Mouse (Mus musculus): ENCODE results near the gene Psors1c2. TPM values are rescaled to one million over a fixed set of nuclear protein-coding genes. Genes with fewer than 3 reads are reported as not detected.

Psors1c2 gene
- total RNA-seq, 2 experiments from 2014 or later: 1.3 TPM

- Histone ChIP-seq H3K4me3 (no peak overlapping the region), H3K27ac (peak overlapping the region; percentile 85)
- DNase-seq (ENCODE audit: extremely low spot score in 1 of 2, low spot score in 2 of 2): peak; percentile 68 to 82
- intact Hi-C loops (cut with DNase I): no loop called here
- no peak for TF ChIP-seq CTCF (IDR thresholded peaks at IDR 0.05)
These were observed 16.6 kb downstream of the Psors1c2 start for GRCm38 (mm10) chr17:35549437-35550142.

GRCm38 (mm10) chr17:35550143-35550494 is 17.1 kb downstream of the Psors1c2 start:
- peak overlapping the region; percentile 85 for H3K27ac ChIP-seq
- no peak overlapping the region for H3K4me3 ChIP-seq
- TF ChIP-seq CTCF (IDR thresholded peaks at IDR 0.05): peak; percentile 20
- intact Hi-C loops (cut with DNase I): no loop called here
- no peak for DNase-seq (ENCODE audit: extremely low spot score in 1 of 2, low spot score in 2 of 2)

- TF ChIP-seq CTCF (IDR thresholded peaks at IDR 0.05): no peak
- DNase-seq (ENCODE audit: extremely low spot score in 1 of 2, low spot score in 2 of 2): no peak
- Histone ChIP-seq H3K27ac (no peak overlapping the region; the same call in 1 of the 2 replicates), H3K4me3 (no peak overlapping the region)
- intact Hi-C loops (cut with DNase I): no loop called here
These were observed 17.9 kb downstream of the Psors1c2 start for GRCm38 (mm10) chr17:35550871-35551270.

- Histone ChIP-seq H3K27ac (peak within 1 kb of the TSS; percentile 32; the same call in 1 of the 2 replicates), H3K4me3 (no peak within 1 kb of the TSS)
- no peak for DNase-seq (ENCODE audit: extremely low spot score in 1 of 2, low spot score in 2 of 2)
- intact Hi-C loops (cut with DNase I): no loop called here
- TF ChIP-seq CTCF (IDR thresholded peaks at IDR 0.05): no peak
These were observed 18.9 kb downstream of the Psors1c2 start, which contains the start of gene Cdsn for GRCm38 (mm10) chr17:35551881-35552414. TSS of gene Cdsn (plus strand) at chr17:35552128.

- H3K4me3 ChIP-seq: no peak overlapping the region
- intact Hi-C loops (cut with DNase I): no loop called here
- H3K27ac ChIP-seq: no peak overlapping the region
- DNase-seq (ENCODE audit: extremely low spot score in 1 of 2, low spot score in 2 of 2): no peak
- TF ChIP-seq CTCF (IDR thresholded peaks at IDR 0.05): no peak
These were observed 21.3 kb downstream of the Psors1c2 start for GRCm38 (mm10) chr17:35554321-35554720.

- no peak for TF ChIP-seq CTCF (IDR thresholded peaks at IDR 0.05)
- H3K4me3 ChIP-seq: no peak overlapping the region
- DNase-seq (ENCODE audit: extremely low spot score in 1 of 2, low spot score in 2 of 2): no peak
- intact Hi-C loops (cut with DNase I): no loop called here
- no peak overlapping the region for H3K27ac ChIP-seq
These were observed 21.9 kb downstream of the Psors1c2 start for GRCm38 (mm10) chr17:35554761-35555397.

- intact Hi-C loops (cut with DNase I): no loop called here
- Histone ChIP-seq H3K4me3 (no peak overlapping the region), H3K27ac (no peak overlapping the region)
- TF ChIP-seq CTCF (IDR thresholded peaks at IDR 0.05): no peak
- DNase-seq (ENCODE audit: extremely low spot score in 1 of 2, low spot score in 2 of 2): no peak
These were observed 23.3 kb downstream of the Psors1c2 start for GRCm38 (mm10) chr17:35556186-35556765.

- TF ChIP-seq CTCF (IDR thresholded peaks at IDR 0.05): peak; percentile 73
- intact Hi-C loops (cut with DNase I): no loop called here
- H3K27ac ChIP-seq: no peak overlapping the region
- DNase-seq (ENCODE audit: extremely low spot score in 1 of 2, low spot score in 2 of 2): no peak
- no peak overlapping the region for H3K4me3 ChIP-seq
These were observed 23.8 kb downstream of the Psors1c2 start for GRCm38 (mm10) chr17:35556812-35557211.

GRCm38 (mm10) chr17:35557351-35557750 is 24.4 kb downstream of the Psors1c2 start:
- TF ChIP-seq CTCF (IDR thresholded peaks at IDR 0.05): no peak
- intact Hi-C loops (cut with DNase I): no loop called here
- DNase-seq (ENCODE audit: extremely low spot score in 1 of 2, low spot score in 2 of 2): no peak
- H3K27ac ChIP-seq: no peak overlapping the region
- H3K4me3 ChIP-seq: no peak overlapping the region

- DNase-seq (ENCODE audit: extremely low spot score in 1 of 2, low spot score in 2 of 2): no peak
- intact Hi-C loops (cut with DNase I): no loop called here
- TF ChIP-seq CTCF (IDR thresholded peaks at IDR 0.05): no peak
- no peak overlapping the region for H3K4me3 ChIP-seq
- H3K27ac ChIP-seq: no peak overlapping the region
These were observed 25.2 kb downstream of the Psors1c2 start for GRCm38 (mm10) chr17:35558216-35558615.

GRCm38 (mm10) chr17:35567150-35567549 is 34.1 kb downstream of the Psors1c2 start, which contains the start of gene 2300002M23Rik:
TSS of gene 2300002M23Rik (plus strand) at chr17:35567450.
- Histone ChIP-seq H3K27ac (no peak within 1 kb of the TSS), H3K4me3 (no peak within 1 kb of the TSS)
- TF ChIP-seq CTCF (IDR thresholded peaks at IDR 0.05): no peak
- intact Hi-C loops (cut with DNase I): no loop called here
- no peak for DNase-seq (ENCODE audit: extremely low spot score in 1 of 2, low spot score in 2 of 2)

GRCm38 (mm10) chr17:35567767-35568166 is 34.8 kb downstream of the Psors1c2 start:
- no peak overlapping the region for H3K27ac ChIP-seq
- H3K4me3 ChIP-seq: no peak overlapping the region
- no peak for DNase-seq (ENCODE audit: extremely low spot score in 1 of 2, low spot score in 2 of 2)
- intact Hi-C loops (cut with DNase I): no loop called here
- no peak for TF ChIP-seq CTCF (IDR thresholded peaks at IDR 0.05)
